Mouse (Mus musculus): ENCODE measurements around the gene Bdh1.
"Not testable (repeated sequence)": the region's sequence is repeated elsewhere in the genome, so short reads cannot be mapped to it uniquely, and the experiment has no call there.

The Bdh1 gene

GRCm38 (mm10) chr16:31462113-31462687 is 40.1 kb downstream of the Bdh1 start:
- no peak for DNase-seq (ENCODE audit: low spot score in 2 of 2)

- no peak for DNase-seq (ENCODE audit: low spot score in 2 of 2)
Observed at GRCm38 (mm10) chr16:31464953-31465352, 42.9 kb downstream of the Bdh1 start.

DNA sequence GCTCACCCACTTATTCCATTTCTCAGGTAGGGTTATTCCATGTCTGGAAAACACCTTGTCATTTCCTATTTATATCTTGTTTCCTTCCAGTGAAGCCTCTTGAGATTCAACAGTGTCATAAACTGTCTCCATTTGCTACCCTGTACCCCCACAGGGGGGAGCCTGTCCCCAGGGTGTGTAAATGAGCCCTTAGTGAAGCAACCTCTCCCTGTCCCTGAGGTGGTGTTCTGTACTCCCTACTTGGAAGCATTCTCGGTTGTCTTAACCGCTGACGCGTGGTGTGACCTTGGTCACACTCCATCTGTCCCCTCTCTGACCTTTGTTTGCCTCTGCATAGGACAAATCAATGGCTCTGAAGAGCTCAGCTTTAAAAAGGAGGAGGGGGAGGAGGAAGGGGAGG is 43.5 kb downstream of the Bdh1 start:
- DNase-seq (ENCODE audit: low spot score in 2 of 2), result peak in 1 of 2 experiments; percentile 39

DNA sequence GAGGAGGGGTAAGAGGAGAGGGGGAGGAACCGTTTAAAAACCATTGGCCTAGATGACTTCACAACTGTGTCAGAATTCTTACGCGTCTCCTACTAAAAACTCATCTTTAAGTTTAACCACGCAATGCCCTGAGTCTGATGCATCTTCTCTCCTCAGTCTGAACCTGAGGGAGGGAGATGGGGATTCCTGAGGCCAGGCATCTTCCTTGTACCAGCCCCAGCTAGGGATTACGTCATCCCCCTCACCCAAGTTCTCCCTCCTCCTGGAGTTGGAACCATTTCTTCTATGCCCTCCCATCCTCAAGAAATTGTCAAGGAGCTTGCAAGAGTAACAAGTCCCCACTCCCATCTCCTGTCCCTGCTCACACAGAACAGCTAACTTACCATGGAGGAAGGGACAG is 44.0 kb downstream of the Bdh1 start:
- no peak for DNase-seq (ENCODE audit: low spot score in 2 of 2)

DNA sequence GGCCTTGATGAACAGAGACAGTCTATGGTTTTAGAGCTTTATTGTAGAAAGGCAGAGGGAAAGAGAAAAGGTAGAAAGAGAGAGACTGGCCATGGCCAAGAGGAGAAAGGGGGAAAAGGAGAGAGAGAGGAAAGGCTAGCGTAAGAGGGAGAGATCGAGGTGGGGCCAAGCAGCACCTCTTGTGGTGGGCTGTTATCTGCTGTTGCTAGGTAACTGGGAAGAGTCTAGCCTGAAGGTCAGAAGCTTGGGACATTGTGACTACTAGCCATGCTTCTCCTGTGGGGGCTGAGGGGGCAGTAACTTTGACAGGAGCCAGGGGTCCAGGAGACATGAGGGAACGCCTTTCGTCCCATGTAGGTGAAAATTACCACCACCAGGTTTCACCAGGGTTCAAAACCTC is 48.7 kb downstream of the Bdh1 start:
- not testable (repeated sequence) for DNase-seq (ENCODE audit: low spot score in 2 of 2)

GRCm38 (mm10) chr16:31471994-31472393 is 49.9 kb downstream of the Bdh1 start:
- DNase-seq (ENCODE audit: low spot score in 2 of 2), result no peak

DNA sequence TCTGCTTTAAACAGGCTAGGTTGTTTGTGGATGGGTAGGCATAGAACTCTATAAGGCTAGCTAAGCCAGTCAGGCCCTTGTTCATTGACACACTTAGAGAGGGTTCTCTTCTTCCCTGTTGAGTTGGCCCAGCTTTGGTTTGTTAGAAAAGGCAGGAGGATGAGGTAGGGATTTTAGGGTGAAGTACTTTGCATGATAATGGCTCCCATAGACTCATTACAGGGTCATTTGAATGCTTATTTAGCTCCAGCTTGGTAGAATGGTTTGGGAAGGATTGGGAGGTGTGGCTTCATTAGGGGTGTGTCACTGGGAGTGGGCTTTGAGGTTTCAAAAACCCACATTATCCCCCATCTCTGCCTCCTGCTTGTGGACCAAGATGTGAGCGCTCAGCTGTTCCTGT is 51.1 kb downstream of the Bdh1 start:
- DNase-seq (ENCODE audit: low spot score in 2 of 2), result no peak

GRCm38 (mm10) chr16:31475123-31475968 is 53.3 kb downstream of the Bdh1 start:
- no peak for DNase-seq (ENCODE audit: low spot score in 2 of 2)

DNA sequence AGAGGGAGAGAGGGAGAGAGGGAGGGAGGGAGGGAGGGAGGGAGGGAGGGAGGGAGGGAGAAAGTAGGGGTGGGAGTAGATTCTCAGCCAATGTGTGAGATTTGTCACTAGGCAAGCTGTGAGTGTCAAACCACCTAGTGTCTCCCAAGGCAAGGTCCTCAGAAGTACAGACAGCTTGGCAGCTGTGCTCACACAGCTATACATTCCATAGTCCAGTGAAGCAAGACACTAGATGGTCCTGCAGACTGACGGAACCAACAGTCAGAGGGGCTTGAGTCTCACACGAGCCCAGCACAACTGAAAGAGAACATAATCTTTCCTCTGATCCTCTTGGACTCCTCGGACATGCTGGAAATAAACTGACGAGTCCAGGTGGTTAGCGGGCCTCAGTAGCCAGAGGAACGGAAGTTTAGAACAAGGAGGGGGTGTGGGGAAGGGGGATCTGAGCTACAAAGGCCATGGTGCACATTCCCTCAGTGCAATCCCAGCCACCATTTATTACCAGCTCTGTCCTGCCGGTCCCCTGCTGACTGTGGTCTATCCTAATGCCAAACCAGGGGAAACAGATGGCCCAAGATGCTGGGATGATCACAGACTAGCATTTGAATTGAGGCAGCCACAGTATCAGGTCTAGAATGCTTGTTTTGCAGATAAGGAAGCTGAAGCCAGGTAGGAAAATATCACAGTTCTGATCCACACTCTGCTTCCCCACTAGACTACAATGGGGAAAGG is 55.0 kb downstream of the Bdh1 start:
- DNase-seq (ENCODE audit: low spot score in 2 of 2), result no peak

DNA sequence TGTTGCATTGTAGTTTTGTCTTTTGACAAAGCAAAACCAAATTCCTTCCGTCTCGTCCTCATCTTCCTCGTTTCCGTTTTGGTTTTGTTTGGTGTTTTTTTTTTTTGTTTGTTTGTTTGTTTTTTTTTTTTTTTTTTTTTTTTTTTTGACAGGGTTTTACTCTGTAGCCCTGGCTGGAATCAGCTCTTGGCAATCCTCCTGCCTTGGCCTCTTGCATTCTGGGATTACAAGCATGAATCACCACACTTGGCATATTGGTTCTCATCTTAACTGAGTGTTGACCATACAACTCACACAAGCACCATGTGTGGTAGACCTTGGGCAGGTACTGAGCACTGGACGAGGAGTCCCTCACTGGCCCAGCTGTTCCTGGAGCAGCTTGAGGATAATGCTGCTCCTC is 63.3 kb downstream of the Bdh1 start:
- DNase-seq (ENCODE audit: low spot score in 2 of 2), result no peak

- DNase-seq (ENCODE audit: low spot score in 2 of 2), result no peak
Observed at GRCm38 (mm10) chr16:31487266-31487665, 65.2 kb downstream of the Bdh1 start.

DNA sequence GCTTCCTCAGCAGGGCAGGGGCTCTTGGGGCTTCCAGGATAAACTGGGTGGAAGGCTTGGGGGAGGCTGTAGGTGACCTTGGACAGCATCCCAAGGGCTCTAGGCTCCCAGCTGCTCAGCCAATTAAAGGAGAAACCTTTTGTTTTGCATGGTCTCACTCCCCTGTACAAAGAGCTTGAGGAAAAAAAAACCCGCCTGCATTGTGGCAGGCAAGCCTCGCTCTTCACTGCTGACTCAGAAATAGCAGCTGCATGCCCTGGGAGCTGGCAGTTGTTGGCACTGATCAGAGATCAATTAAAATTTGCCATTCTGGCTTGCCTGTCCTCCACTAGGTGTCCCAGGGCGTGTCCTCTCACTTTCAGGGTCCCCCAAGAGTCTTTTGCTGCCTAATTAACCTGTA is 67.0 kb downstream of the Bdh1 start:
- no peak for DNase-seq (ENCODE audit: low spot score in 2 of 2)

- DNase-seq (ENCODE audit: low spot score in 2 of 2), result no peak
Observed at GRCm38 (mm10) chr16:31490967-31491366, 68.9 kb downstream of the Bdh1 start.

- no peak for DNase-seq (ENCODE audit: low spot score in 2 of 2)
Observed at GRCm38 (mm10) chr16:31492921-31493549, 71.0 kb downstream of the Bdh1 start.

- DNase-seq (ENCODE audit: low spot score in 2 of 2), result no peak
Observed at GRCm38 (mm10) chr16:31493550-31493965, 71.5 kb downstream of the Bdh1 start.

DNA sequence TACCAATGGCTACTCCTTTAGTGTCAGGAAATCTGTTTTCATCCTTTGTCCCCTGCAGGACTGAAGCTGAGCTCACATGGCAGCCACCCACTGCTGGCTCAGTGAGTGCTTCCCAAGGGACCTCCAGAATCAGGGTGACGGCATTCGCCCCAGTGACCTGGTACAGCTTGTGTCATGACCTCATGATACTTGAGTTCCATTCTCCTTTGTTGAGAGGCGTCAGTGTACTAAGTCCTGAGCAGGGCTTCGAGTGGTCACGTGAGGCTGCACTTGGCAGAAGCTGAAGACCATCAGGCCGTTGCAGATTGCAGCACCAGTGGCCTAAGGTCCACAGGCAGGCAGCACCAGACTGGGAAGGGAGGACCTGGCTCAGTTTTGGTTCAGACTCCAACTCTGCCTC is 71.9 kb downstream of the Bdh1 start:
- no peak for DNase-seq (ENCODE audit: low spot score in 2 of 2)

DNA sequence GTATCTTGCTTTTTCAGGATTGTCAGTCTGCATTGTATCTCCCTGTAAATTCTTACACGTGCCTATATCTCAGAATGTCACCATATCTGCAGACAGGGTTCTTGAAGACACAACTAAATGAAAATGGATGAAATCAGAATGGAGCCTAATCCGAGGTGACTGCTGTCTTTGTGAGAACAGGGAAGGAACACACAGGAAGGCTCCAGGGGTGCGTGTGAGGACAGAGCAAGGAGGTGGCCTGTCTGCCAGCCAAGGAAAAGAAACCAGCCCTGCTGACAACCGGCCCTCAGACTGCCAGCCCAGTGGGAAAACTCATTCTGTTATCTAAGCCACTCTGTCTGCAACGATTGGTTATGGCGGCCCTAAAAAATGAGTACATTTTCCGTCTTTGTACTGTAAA is 73.3 kb downstream of the Bdh1 start:
- DNase-seq (ENCODE audit: low spot score in 2 of 2), result no peak

GRCm38 (mm10) chr16:31495769-31496168 is 73.7 kb downstream of the Bdh1 start:
- DNase-seq (ENCODE audit: low spot score in 2 of 2), result no peak

DNA sequence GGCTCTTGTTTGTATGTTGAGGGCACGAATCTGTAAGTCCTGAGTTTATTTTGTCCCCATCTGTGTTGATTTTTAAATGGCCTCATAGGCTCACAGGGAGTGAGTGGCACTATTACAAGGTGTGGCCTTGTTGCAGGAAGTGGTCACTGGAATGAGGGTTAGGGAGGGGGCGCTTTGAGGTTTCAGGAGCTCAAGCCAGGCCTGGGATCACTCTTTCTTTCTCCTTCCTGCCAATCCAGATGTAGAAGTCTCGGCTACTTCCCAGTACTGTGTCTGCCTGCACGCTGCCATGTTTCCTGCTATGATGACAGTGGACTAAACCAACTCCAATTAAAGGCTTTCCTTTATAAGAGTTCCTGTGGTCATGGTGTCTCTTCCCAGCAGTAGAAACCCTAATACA is 76.3 kb downstream of the Bdh1 start:
- no peak for DNase-seq (ENCODE audit: low spot score in 2 of 2)

DNA sequence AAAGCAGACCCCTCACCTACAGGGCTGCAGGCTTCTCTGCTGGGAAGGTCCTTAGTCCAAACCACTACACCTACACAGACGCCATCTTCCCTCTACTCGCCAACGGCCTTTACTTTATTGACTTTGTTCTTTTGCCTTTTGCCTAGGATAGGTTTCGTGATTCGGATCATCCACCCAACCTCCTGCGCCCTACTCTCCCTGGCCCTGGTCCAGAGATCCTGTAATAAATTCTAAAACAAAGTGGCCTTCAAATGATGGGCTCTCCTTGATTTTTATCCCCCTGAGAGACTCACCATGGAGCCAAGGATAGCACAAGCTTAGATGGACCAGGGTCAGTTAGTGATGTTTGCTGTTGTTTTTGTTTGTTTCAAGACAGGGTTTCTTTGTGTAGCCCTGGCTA is 76.9 kb downstream of the Bdh1 start:
- no peak for DNase-seq (ENCODE audit: low spot score in 2 of 2)

DNA sequence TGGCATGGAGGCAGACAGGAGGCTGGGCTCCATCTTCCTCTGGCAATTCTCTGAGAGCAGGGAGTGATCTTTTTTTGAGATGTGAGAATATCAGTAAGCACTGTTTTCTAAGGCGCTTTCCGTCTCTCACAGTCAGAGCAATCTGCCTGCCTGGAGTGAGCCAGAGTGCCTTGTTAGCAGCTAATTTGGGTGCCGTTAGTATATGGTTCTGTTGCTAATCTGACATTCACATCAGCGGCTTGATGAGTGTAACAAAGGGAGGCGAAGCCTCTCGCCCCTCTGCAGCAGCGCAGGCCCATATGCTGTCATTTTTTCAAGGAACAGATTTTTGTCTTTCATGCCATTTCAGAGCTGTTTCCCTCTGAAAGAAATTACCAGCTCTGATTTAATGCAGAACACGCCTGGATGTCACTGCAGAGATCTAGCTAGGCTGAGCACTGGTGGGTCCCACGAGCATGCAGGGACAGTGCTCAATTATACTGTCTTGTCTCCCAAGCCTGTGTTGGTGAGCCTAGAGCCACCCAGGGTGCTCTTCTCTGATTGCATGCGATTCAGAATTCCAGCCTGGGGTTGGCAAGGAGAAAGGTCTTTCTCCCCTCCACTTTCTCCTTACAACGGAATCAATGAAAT is 77.7 kb downstream of the Bdh1 start:
- no peak for DNase-seq (ENCODE audit: low spot score in 2 of 2)

DNA sequence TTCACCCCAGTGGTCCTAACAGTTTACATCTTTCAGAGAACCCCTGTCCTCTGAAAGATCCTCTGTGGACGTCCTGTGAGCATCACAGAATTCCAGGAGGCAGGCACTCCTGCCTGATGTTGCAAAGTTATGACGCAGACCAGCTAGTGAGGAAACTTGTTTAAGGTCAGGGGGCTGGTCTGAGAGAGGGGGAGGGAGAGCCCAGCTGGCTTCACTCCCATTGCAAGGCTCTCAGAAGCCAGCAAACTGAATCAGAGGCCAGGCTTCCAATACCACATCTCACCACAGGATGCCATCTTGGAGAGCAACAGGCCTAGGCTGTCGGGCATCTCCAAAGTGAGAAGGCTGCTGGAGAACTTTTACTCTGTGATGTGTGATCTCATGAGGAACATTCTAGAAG is 78.5 kb downstream of the Bdh1 start:
- DNase-seq (ENCODE audit: low spot score in 2 of 2), result no peak

Measured in urinary bladder, postnatal 4 days (tissue).